Mouse (Mus musculus): ENCODE results near the gene Usp12.

Gene Usp12

GRCm38 (mm10) chr5:146695543-146695942 lies 99.3 kb downstream of the Usp12 start:
- no peak for DNase-seq (ENCODE audit: low read depth, low spot score)

DNA sequence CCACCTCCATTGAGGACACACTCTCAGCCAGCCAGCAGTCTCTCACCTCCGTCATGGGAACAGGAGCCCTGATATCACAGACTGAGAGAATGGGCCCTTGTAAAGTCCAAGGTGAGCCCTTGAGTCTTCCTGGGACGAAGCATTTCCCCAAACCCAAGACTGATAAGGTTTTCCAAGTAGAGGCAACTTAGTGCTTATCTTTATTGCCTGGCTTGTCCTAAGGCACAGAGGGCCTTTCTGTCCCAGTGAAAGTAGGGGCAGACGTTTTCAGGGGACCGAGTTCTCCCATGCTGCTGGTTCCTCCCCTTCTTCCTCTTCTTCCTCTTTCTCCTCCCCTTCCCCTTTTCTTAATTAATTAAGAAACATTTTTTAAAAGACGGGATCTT lies 101.8 kb downstream of the Usp12 start:
- no peak for DNase-seq (ENCODE audit: low read depth, low spot score)

GRCm38 (mm10) chr5:146692361-146692975 lies 102.3 kb downstream of the Usp12 start:
- DNase-seq (ENCODE audit: low read depth, low spot score) = no peak

- peak; percentile 67 for DNase-seq (ENCODE audit: low read depth, low spot score)
Observed at GRCm38 (mm10) chr5:146691745-146692144, 103.1 kb downstream of the Usp12 start.

GRCm38 (mm10) chr5:146687541-146688313 lies 107.1 kb downstream of the Usp12 start:
- DNase-seq (ENCODE audit: low read depth, low spot score) = no peak

GRCm38 (mm10) chr5:146686954-146687353 lies 107.9 kb downstream of the Usp12 start:
- DNase-seq (ENCODE audit: low read depth, low spot score) = no peak

Data from ES-CJ7 (cell line).